ENCODE assay signal across 9 mouse cellular contexts in genomic region chrX:112978583-112978982, GRCm38 (mm10).
A peak's percentile ranks its signal among the peaks of the same experiment; 100 is the strongest.
DNase-seq lines count a peak whose midpoint lies in the region; ATAC-seq and TF ChIP-seq lines count a peak whose summit lies in the region.
"Had no signal": no experiment of that assay in that cellular context is flagged by ENCODE, and none has a peak within 500 bp of the region (broad histone marks: within the 10 kb centered on the region; RNA-seq: fewer than 3 reads in every experiment).

No protein-coding gene starts in this region.

- no peaks in the 10 kb centered on the region for H3K9me3 ChIP-seq in kidney, embryonic 16.5 days (ENCODE audit: low read length)
- no peaks in the 10 kb centered on the region for H3K9me3 ChIP-seq in embryonic facial prominence, embryonic 14.5 days (ENCODE audit: control insufficient read depth, low read length)
- H3K9me3 ChIP-seq: stomach, embryonic 15.5 days had no signal

- H3K27ac ChIP-seq in kidney, adult 2 months (ENCODE audit: insufficient read depth, low read depth, low read length) = no peak overlapping the region
- H3K27ac ChIP-seq in kidney, embryonic 16.5 days (ENCODE audit: low read length) = no peak overlapping the region
- no peak overlapping the region for H3K27ac ChIP-seq in embryonic facial prominence, embryonic 14.5 days (replicated peaks; ENCODE audit: low read depth, low read length)
- H3K27ac ChIP-seq: stomach, embryonic 15.5 days had no signal

- no peak for ATAC-seq in kidney, embryonic 16.5 days (ENCODE audit: low FRiP score, low TSS enrichment)
- ATAC-seq in embryonic facial prominence, embryonic 14.5 days (ENCODE audit: low read depth) = no peak
- ATAC-seq in erythroid progenitor cell, adult 5-6 weeks (replicated peaks; ENCODE audit: low FRiP score, poor library complexity, severe bottlenecking) = no peak

- TF ChIP-seq CTCF in kidney, adult 2 months (conservative IDR thresholded peaks at IDR 0.05; ENCODE audit: insufficient read depth, insufficient read length, low read depth, low read length) = no peak

- H3K27me3 ChIP-seq in kidney, adult 2 months (replicated peaks; ENCODE audit: control insufficient read depth, insufficient read depth, low read length) = no peaks in the 10 kb centered on the region
- H3K27me3 ChIP-seq in kidney, embryonic 16.5 days (ENCODE audit: insufficient read depth, low read length) = no peaks in the 10 kb centered on the region
- no peaks in the 10 kb centered on the region for H3K27me3 ChIP-seq in embryonic facial prominence, embryonic 14.5 days (replicated peaks; ENCODE audit: control insufficient read depth, insufficient read depth, low read length)
- H3K27me3 ChIP-seq: stomach, embryonic 15.5 days had no signal

- no peak overlapping the region for H3K9ac ChIP-seq in kidney, embryonic 16.5 days (replicated peaks; ENCODE audit: low read length)
- H3K9ac ChIP-seq in embryonic facial prominence, embryonic 14.5 days (ENCODE audit: low read depth, low read length) = no peak overlapping the region
- H3K9ac ChIP-seq: stomach, embryonic 15.5 days had no signal

- no peak overlapping the region for H3K4me2 ChIP-seq in kidney, embryonic 16.5 days (replicated peaks; ENCODE audit: low read depth, low read length)
- no peak overlapping the region for H3K4me2 ChIP-seq in embryonic facial prominence, embryonic 14.5 days (ENCODE audit: low read depth, low read length)
- H3K4me2 ChIP-seq: stomach, embryonic 15.5 days had no signal

- H3K4me3 ChIP-seq in kidney, adult 2 months (ENCODE audit: insufficient read depth, low read depth, low read length) = no peak overlapping the region
- no peak overlapping the region for H3K4me3 ChIP-seq in kidney, embryonic 16.5 days (ENCODE audit: low read length)
- H3K4me3 ChIP-seq in embryonic facial prominence, embryonic 14.5 days (ENCODE audit: low read depth, low read length) = no peak overlapping the region
- H3K4me3 ChIP-seq: stomach, embryonic 15.5 days had no signal

- no peak for TF ChIP-seq POLR2A in kidney, adult 2 months (IDR thresholded peaks at IDR 0.05; ENCODE audit: low read depth, low read length)

- peak; percentile 5 for DNase-seq in kidney, adult 2 months
- DNase-seq in urinary bladder, postnatal 14 days (ENCODE audit: low spot score) = peak; percentile 3
- no peak for DNase-seq in urinary bladder, adult 18-20 months (ENCODE audit: low spot score in 2 of 2)
- peak; percentile 28 for DNase-seq in embryonic facial prominence, embryonic 14.5 days (ENCODE audit: low spot score)
- no peak for DNase-seq in adrenal gland, adult 8-10 months
- no peak for DNase-seq in urinary bladder, adult 2 months (ENCODE audit: low spot score)

- no peaks in the 10 kb centered on the region for H3K4me1 ChIP-seq in kidney, adult 2 months (ENCODE audit: control insufficient read depth, insufficient read depth, low read length)
- H3K4me1 ChIP-seq in kidney, embryonic 16.5 days (ENCODE audit: insufficient read depth, low read length) = no peaks in the 10 kb centered on the region
- no peaks in the 10 kb centered on the region for H3K4me1 ChIP-seq in embryonic facial prominence, embryonic 14.5 days (ENCODE audit: control insufficient read depth, insufficient read depth, low read length)
- H3K4me1 ChIP-seq: stomach, embryonic 15.5 days had no signal

- 40% methylated on average over 3 of the region's 3 CpGs for WGBS in kidney, adult 2 months
- WGBS in kidney, embryonic 16.5 days = 58% methylated on average over 3 of the region's 3 CpGs
- 48% methylated on average over 3 of the region's 3 CpGs for WGBS in embryonic facial prominence, embryonic 14.5 days

- no peaks in the 10 kb centered on the region for H3K36me3 ChIP-seq in kidney, adult 2 months (ENCODE audit: control insufficient read depth, insufficient read depth, low read length)
- no peaks in the 10 kb centered on the region for H3K36me3 ChIP-seq in kidney, embryonic 16.5 days (ENCODE audit: insufficient read depth, low read length)
- H3K36me3 ChIP-seq in embryonic facial prominence, embryonic 14.5 days (ENCODE audit: control insufficient read depth, insufficient read depth, low read length) = no peaks in the 10 kb centered on the region
- H3K36me3 ChIP-seq: stomach, embryonic 15.5 days had no signal

Comparison
In these comparisons a context has a peak if more than half of its experiments do, and no peak if none do; other contexts are left out.
1. DNase-seq: peak in kidney, adult 2 months (single experiment), urinary bladder, postnatal 14 days (single experiment) and embryonic facial prominence, embryonic 14.5 days (single experiment); none in urinary bladder, adult 18-20 months (0 of 2), adrenal gland, adult 8-10 months (single experiment) and urinary bladder, adult 2 months (single experiment).